Mouse (Mus musculus): Measurements from ENCODE around the gene Atg13. TPM values are rescaled to one million over a fixed set of nuclear protein-coding genes. Genes with fewer than 3 reads are reported as not detected.

Atg13 gene
- total and polyA plus RNA-seq, 2 experiments from 2014 or later: 21.0 to 30.4 TPM

DNA sequence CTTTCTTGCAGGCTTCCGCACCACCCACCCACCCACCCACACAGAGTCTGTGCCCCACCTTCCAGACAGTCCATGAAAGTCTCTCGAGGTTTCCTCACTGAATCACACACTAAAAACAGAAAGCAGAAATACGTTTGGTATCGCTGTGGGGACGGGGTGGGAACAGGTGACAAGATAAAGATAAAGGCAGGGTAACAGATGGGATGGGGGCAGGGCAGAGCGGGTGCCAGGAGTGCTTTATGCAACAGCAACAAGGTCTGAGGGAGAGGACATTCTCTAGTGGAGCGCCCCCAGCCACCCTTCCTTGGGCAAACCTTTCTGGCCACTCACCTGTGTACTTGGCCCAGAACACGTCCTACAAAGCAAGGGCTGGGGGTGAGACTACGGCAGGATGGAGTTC lies 75.5 kb downstream of the Atg13 start:
- Histone ChIP-seq H3K4me3 (ENCODE audit: low read depth, low read length) (no peak overlapping the region), H3K9ac (replicated peaks; ENCODE audit: low read length, poor library complexity, severe bottlenecking) (no peak overlapping the region), H3K4me1 (ENCODE audit: insufficient read depth, low read length) (no peaks in the 10 kb centered on the region), H3K27me3 (ENCODE audit: insufficient read depth, low read length) (no peaks in the 10 kb centered on the region), H3K4me2 (ENCODE audit: low read depth, low read length, poor library complexity, severe bottlenecking) (no peak overlapping the region), H3K27ac (ENCODE audit: low read depth, low read length) (no peak overlapping the region), H3K9me3 (ENCODE audit: low read length) (no peaks in the 10 kb centered on the region), H3K36me3 (ENCODE audit: insufficient read depth, low read length) (no peaks in the 10 kb centered on the region)
- TF ChIP-seq CTCF (IDR thresholded peaks at IDR 0.05): no peak
- no peak for ATAC-seq (ENCODE audit: low FRiP score)
- no peak for DNase-seq (ENCODE audit: low spot score)
- 82% methylated on average over 9 of the region's 9 CpGs for WGBS

GRCm38 (mm10) chr2:91633334-91633977 lies 76.9 kb downstream of the Atg13 start:
- H3K9me3 ChIP-seq (ENCODE audit: low read length): no peaks in the 10 kb centered on the region
- H3K4me3 ChIP-seq (ENCODE audit: low read depth, low read length): no peak overlapping the region
- H3K4me2 ChIP-seq (ENCODE audit: low read depth, low read length, poor library complexity, severe bottlenecking): no peak overlapping the region
- no peaks in the 10 kb centered on the region for H3K36me3 ChIP-seq (ENCODE audit: insufficient read depth, low read length)
- no peak overlapping the region for H3K27ac ChIP-seq (ENCODE audit: low read depth, low read length)
- H3K4me1 ChIP-seq (ENCODE audit: insufficient read depth, low read length): no peaks in the 10 kb centered on the region
- DNase-seq (ENCODE audit: low spot score) (no peak), ATAC-seq (ENCODE audit: low FRiP score) (no peak)
- no peak for TF ChIP-seq CTCF (IDR thresholded peaks at IDR 0.05)
- no peaks in the 10 kb centered on the region for H3K27me3 ChIP-seq (ENCODE audit: insufficient read depth, low read length)
- 85% methylated on average over 12 of the region's 12 CpGs for WGBS
- no peak overlapping the region for H3K9ac ChIP-seq (replicated peaks; ENCODE audit: low read length, poor library complexity, severe bottlenecking)

- H3K4me2 ChIP-seq (ENCODE audit: low read depth, low read length, poor library complexity, severe bottlenecking): no peak overlapping the region
- no peak overlapping the region for H3K27ac ChIP-seq (ENCODE audit: low read depth, low read length)
- DNase-seq (ENCODE audit: low spot score) (no peak), ATAC-seq (ENCODE audit: low FRiP score) (no peak)
- H3K4me1 ChIP-seq (ENCODE audit: insufficient read depth, low read length): no peaks in the 10 kb centered on the region
- WGBS: 57% methylated on average over 5 of the region's 5 CpGs
- H3K9me3 ChIP-seq (ENCODE audit: low read length): no peaks in the 10 kb centered on the region
- no peak overlapping the region for H3K9ac ChIP-seq (replicated peaks; ENCODE audit: low read length, poor library complexity, severe bottlenecking)
- H3K36me3 ChIP-seq (ENCODE audit: insufficient read depth, low read length): no peaks in the 10 kb centered on the region
- TF ChIP-seq CTCF (IDR thresholded peaks at IDR 0.05): no peak
- H3K4me3 ChIP-seq (ENCODE audit: low read depth, low read length): no peak overlapping the region
- no peaks in the 10 kb centered on the region for H3K27me3 ChIP-seq (ENCODE audit: insufficient read depth, low read length)
Measured at GRCm38 (mm10) chr2:91632316-91632715, 78.1 kb downstream of the Atg13 start.

DNA sequence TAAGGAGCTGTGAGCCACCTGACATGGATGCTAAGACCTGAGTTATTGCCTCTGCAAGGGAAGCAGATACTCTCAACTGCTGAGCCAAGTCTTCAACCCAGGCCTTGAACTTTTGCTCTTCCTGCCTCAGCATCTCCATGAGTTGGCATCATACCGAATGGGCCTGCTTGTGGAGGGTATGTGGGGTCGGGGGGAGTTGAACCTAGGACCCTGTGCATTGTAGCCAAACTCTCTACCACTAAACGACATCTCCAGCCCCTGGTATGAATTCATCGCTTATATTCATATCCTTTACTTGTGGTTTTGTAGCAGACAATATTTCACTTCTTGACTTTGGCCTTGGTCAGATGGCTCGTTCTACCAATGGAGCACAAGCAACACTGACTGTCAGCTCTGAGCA lies 78.5 kb downstream of the Atg13 start:
- no peak overlapping the region for H3K27ac ChIP-seq (ENCODE audit: low read depth, low read length)
- H3K4me3 ChIP-seq (ENCODE audit: low read depth, low read length): no peak overlapping the region
- H3K4me1 ChIP-seq (ENCODE audit: insufficient read depth, low read length): no peaks in the 10 kb centered on the region
- H3K4me2 ChIP-seq (ENCODE audit: low read depth, low read length, poor library complexity, severe bottlenecking): no peak overlapping the region
- H3K9me3 ChIP-seq (ENCODE audit: low read length): no peaks in the 10 kb centered on the region
- ATAC-seq (ENCODE audit: low FRiP score): no peak
- H3K9ac ChIP-seq (replicated peaks; ENCODE audit: low read length, poor library complexity, severe bottlenecking): no peak overlapping the region
- no peaks in the 10 kb centered on the region for H3K27me3 ChIP-seq (ENCODE audit: insufficient read depth, low read length)
- no peaks in the 10 kb centered on the region for H3K36me3 ChIP-seq (ENCODE audit: insufficient read depth, low read length)
- 83% methylated on average over 5 of the region's 5 CpGs for WGBS
- no peak for DNase-seq (ENCODE audit: low spot score)
- no peak for TF ChIP-seq CTCF (IDR thresholded peaks at IDR 0.05)

GRCm38 (mm10) chr2:91630384-91630783 lies 80.0 kb downstream of the Atg13 start:
- WGBS: 94% methylated on average over 12 of the region's 12 CpGs
- no peak for DNase-seq (ENCODE audit: low spot score)
- no peak overlapping the region for H3K9ac ChIP-seq (replicated peaks; ENCODE audit: low read length, poor library complexity, severe bottlenecking)
- H3K27ac ChIP-seq (ENCODE audit: low read depth, low read length): no peak overlapping the region
- no peaks in the 10 kb centered on the region for H3K27me3 ChIP-seq (ENCODE audit: insufficient read depth, low read length)
- TF ChIP-seq CTCF (IDR thresholded peaks at IDR 0.05): no peak
- H3K4me1 ChIP-seq (ENCODE audit: insufficient read depth, low read length): no peaks in the 10 kb centered on the region
- ATAC-seq (ENCODE audit: low FRiP score): no peak
- H3K4me3 ChIP-seq (ENCODE audit: low read depth, low read length): no peak overlapping the region
- H3K36me3 ChIP-seq (ENCODE audit: insufficient read depth, low read length): no peaks in the 10 kb centered on the region
- H3K4me2 ChIP-seq (ENCODE audit: low read depth, low read length, poor library complexity, severe bottlenecking): no peak overlapping the region
- H3K9me3 ChIP-seq (ENCODE audit: low read length): no peaks in the 10 kb centered on the region

DNA sequence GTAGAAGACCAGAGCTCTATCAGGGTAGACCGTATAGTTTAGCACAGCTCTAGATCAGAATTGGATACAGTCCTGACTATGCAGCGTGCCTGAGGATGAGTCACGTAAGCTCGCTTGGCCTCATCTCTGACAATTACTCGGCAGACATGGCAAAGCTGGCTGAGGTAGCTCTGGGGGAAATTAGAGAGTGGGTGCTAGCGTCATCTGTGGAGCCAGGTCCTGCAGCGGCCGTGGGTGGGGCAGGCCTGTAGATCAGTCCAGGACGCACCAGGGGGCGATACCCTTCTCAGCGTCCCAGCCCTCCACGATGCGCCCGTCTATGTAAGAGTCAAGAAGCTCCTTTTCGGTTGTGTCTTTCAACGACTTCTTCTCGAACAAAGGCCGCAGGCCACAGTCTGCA lies 80.7 kb downstream of the Atg13 start:
- Histone ChIP-seq H3K4me1 (ENCODE audit: insufficient read depth, low read length) (no peaks in the 10 kb centered on the region), H3K27me3 (ENCODE audit: insufficient read depth, low read length) (no peaks in the 10 kb centered on the region), H3K27ac (ENCODE audit: low read depth, low read length) (no peak overlapping the region), H3K4me2 (ENCODE audit: low read depth, low read length, poor library complexity, severe bottlenecking) (no peak overlapping the region), H3K36me3 (ENCODE audit: insufficient read depth, low read length) (no peaks in the 10 kb centered on the region), H3K9ac (replicated peaks; ENCODE audit: low read length, poor library complexity, severe bottlenecking) (no peak overlapping the region), H3K4me3 (ENCODE audit: low read depth, low read length) (no peak overlapping the region), H3K9me3 (ENCODE audit: low read length) (no peaks in the 10 kb centered on the region)
- ATAC-seq (ENCODE audit: low FRiP score): no peak
- WGBS: 83% methylated on average over 18 of the region's 18 CpGs
- no peak for DNase-seq (ENCODE audit: low spot score)
- no peak for TF ChIP-seq CTCF (IDR thresholded peaks at IDR 0.05)
